Mouse (Mus musculus): ENCODE measurements around the gene Cpox.

Cpox gene

GRCm38 (mm10) chr16:58665137-58665536 is 5.0 kb upstream of the Cpox start:
- in situ Hi-C loops (cut with MboI; ENCODE audit: unreplicated experiment in 2 of 2) = loop anchor here (10.0 kb wide), 4 partner anchors 370 to 1030 kb away; partner anchors contain the start of gene Gabrr3 (in 1 of the 2)

GRCm38 (mm10) chr16:58666681-58667080 is 3.4 kb upstream of the Cpox start:
- in situ Hi-C loops (cut with MboI; ENCODE audit: unreplicated experiment in 2 of 2) = loop anchor here (10.0 kb wide), 4 partner anchors 372 to 1032 kb away; partner anchors contain the start of gene Gabrr3 (in 1 of the 2)

- in situ Hi-C loops (cut with MboI; ENCODE audit: unreplicated experiment in 2 of 2) = loop anchor here (10.0 kb wide), 4 partner anchors 374 to 1034 kb away; partner anchors contain the start of gene Gabrr3 (in 1 of the 2)
Measured at GRCm38 (mm10) chr16:58668586-58668985, 1.5 kb upstream of the Cpox start.

- in situ Hi-C loops (cut with MboI; ENCODE audit: unreplicated experiment in 2 of 2) = loop anchor here (10.0 kb wide), 4 partner anchors 374 to 1034 kb away; partner anchors contain the start of gene Gabrr3 (in 1 of the 2)
Measured at GRCm38 (mm10) chr16:58669264-58669663, 828 bp upstream of the Cpox start.

- in situ Hi-C loops (cut with MboI; ENCODE audit: unreplicated experiment in 2 of 2) = loop anchor here in 1 of 2 experiments (5.0 kb wide), 1 partner anchor 57 kb away; the partner anchor contains the start of gene Cldnd1
Measured at GRCm38 (mm10) chr16:58670643-58671042, 551 bp downstream of the Cpox start.

- in situ Hi-C loops (cut with MboI; ENCODE audit: unreplicated experiment in 2 of 2) = loop anchor here in 1 of 2 experiments (5.0 kb wide), 1 partner anchor 56 kb away; the partner anchor contains the start of gene Cldnd1
Measured at GRCm38 (mm10) chr16:58671212-58671985, 1.3 kb downstream of the Cpox start.

- in situ Hi-C loops (cut with MboI; ENCODE audit: unreplicated experiment in 2 of 2) = loop anchor here in 1 of 2 experiments (5.0 kb wide), 1 partner anchor 55 kb away; the partner anchor contains the start of gene Cldnd1
Measured at GRCm38 (mm10) chr16:58672396-58672795, 2.3 kb downstream of the Cpox start.

GRCm38 (mm10) chr16:58673811-58674410 is 3.8 kb downstream of the Cpox start:
- in situ Hi-C loops (cut with MboI; ENCODE audit: unreplicated experiment in 2 of 2) = loop anchor here in 1 of 2 experiments (5.0 kb wide), 1 partner anchor 53 kb away; the partner anchor contains the start of gene Cldnd1

- in situ Hi-C loops (cut with MboI; ENCODE audit: unreplicated experiment in 2 of 2) = loop anchor here in 1 of 2 experiments (5.0 to 25.0 kb wide), 2 partner anchors 52 to 1438 kb away; partner anchors contain the start of genes Cldnd1 and Tbc1d23
Measured at GRCm38 (mm10) chr16:58675256-58675655, 5.2 kb downstream of the Cpox start.

- in situ Hi-C loops (cut with MboI; ENCODE audit: unreplicated experiment in 2 of 2) = loop anchor here in 1 of 2 experiments (5.0 to 25.0 kb wide), 2 partner anchors 51 to 1439 kb away; partner anchors contain the start of genes Cldnd1 and Tbc1d23
Measured at GRCm38 (mm10) chr16:58676156-58676555, 6.1 kb downstream of the Cpox start.

GRCm38 (mm10) chr16:58676633-58677032 is 6.5 kb downstream of the Cpox start:
- in situ Hi-C loops (cut with MboI; ENCODE audit: unreplicated experiment in 2 of 2) = loop anchor here in 1 of 2 experiments (5.0 to 25.0 kb wide), 2 partner anchors 51 to 1439 kb away; partner anchors contain the start of genes Cldnd1 and Tbc1d23

GRCm38 (mm10) chr16:58677491-58677890 is 7.4 kb downstream of the Cpox start:
- in situ Hi-C loops (cut with MboI; ENCODE audit: unreplicated experiment in 2 of 2) = loop anchor here in 1 of 2 experiments (5.0 to 25.0 kb wide), 2 partner anchors 50 to 1440 kb away; partner anchors contain the start of genes Cldnd1 and Tbc1d23

- in situ Hi-C loops (cut with MboI; ENCODE audit: unreplicated experiment in 2 of 2) = loop anchor here in 1 of 2 experiments (5.0 to 25.0 kb wide), 2 partner anchors 49 to 1441 kb away; partner anchors contain the start of genes Cldnd1 and Tbc1d23
Measured at GRCm38 (mm10) chr16:58678660-58679059, 8.6 kb downstream of the Cpox start.

GRCm38 (mm10) chr16:58682046-58682445 is 12.0 kb downstream of the Cpox start:
- in situ Hi-C loops (cut with MboI; ENCODE audit: unreplicated experiment in 2 of 2) = loop anchor here in 1 of 2 experiments (25.0 kb wide), 1 partner anchor 1445 kb away; the partner anchor contains the start of gene Tbc1d23

- in situ Hi-C loops (cut with MboI; ENCODE audit: unreplicated experiment in 2 of 2) = loop anchor here in 1 of 2 experiments (25.0 kb wide), 1 partner anchor 1446 kb away; the partner anchor contains the start of gene Tbc1d23
Measured at GRCm38 (mm10) chr16:58682870-58683269, 12.8 kb downstream of the Cpox start.

- in situ Hi-C loops (cut with MboI; ENCODE audit: unreplicated experiment in 2 of 2) = loop anchor here in 1 of 2 experiments (25.0 kb wide), 1 partner anchor 1447 kb away; the partner anchor contains the start of gene Tbc1d23
Measured at GRCm38 (mm10) chr16:58683911-58684310, 13.8 kb downstream of the Cpox start.

GRCm38 (mm10) chr16:58684537-58684936 is 14.4 kb downstream of the Cpox start:
- in situ Hi-C loops (cut with MboI; ENCODE audit: unreplicated experiment in 2 of 2) = loop anchor here in 1 of 2 experiments (25.0 kb wide), 1 partner anchor 1447 kb away; the partner anchor contains the start of gene Tbc1d23

- in situ Hi-C loops (cut with MboI; ENCODE audit: unreplicated experiment in 2 of 2) = loop anchor here in 1 of 2 experiments (25.0 kb wide), 1 partner anchor 1449 kb away; the partner anchor contains the start of gene Tbc1d23
Measured at GRCm38 (mm10) chr16:58685548-58686537, 15.8 kb downstream of the Cpox start.

- in situ Hi-C loops (cut with MboI; ENCODE audit: unreplicated experiment in 2 of 2) = loop anchor here in 1 of 2 experiments (25.0 kb wide), 1 partner anchor 1451 kb away; the partner anchor contains the start of gene Tbc1d23
Measured at GRCm38 (mm10) chr16:58688534-58688933, 18.4 kb downstream of the Cpox start.
